Mouse (Mus musculus): Measurements from ENCODE around the gene Iqsec1.

DNA sequence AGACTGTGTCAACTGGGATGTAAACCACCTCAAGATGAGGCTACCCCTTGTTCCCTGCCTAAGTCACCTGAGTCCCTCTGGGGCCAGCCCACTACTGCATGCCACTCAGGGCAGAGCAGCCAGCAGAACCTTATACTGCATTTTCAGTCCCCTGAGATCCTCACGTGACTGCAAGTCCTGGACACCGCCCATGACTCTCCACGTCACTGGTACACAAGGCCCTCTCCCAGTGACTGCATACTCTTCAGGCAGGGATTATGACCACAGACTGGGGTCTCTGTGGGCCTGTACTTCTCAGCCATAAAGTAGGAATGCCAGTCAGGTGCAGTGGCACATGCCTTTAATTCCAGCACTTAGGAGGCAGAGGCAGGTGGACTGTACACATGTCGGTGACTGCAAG is 281.3 kb downstream of the Iqsec1 start:
- TF ChIP-seq CTCF (IDR thresholded peaks at IDR 0.05; ENCODE audit: low read depth, low read length) (no peak), POLR2A (IDR thresholded peaks at IDR 0.05; ENCODE audit: extremely low read depth, insufficient read depth, low read length) (no peak)
